Mouse (Mus musculus) limb, embryonic 12.5 days (tissue): ENCODE measurements around the gene Gbgt1. TPM values are rescaled to one million over a fixed set of nuclear protein-coding genes. Genes with fewer than 3 reads are reported as not detected.
"Not testable (repeated sequence)": the region's sequence is repeated elsewhere in the genome, so short reads cannot be mapped to it uniquely, and the experiment has no call there.

Source experiments
- ATAC-seq: fragments of 200-750 bp; cut with Nextera tagmentation; 2 replicates; pipeline ENCODE4 v1.8.0; 2017; ENCODE audit warnings: low read depth, moderate TSS enrichment; ENCODE audit not compliant: insufficient number of reproducible peaks, insufficient read depth, low FRiP score, low TSS enrichment
- H3K27ac ChIP-seq: fragments of 300-500 bp; sonication (generic); 2 replicates; pipeline ENCODE4 v1.5.1; 2016; ENCODE audit warnings: mild to moderate bottlenecking, moderate library complexity
- H3K27me3 ChIP-seq: fragments of 300-500 bp; sonication (generic); 2 replicates; pipeline ENCODE4 v1.6.1; 2016; ENCODE audit warnings: mild to moderate bottlenecking, moderate library complexity
- H3K36me3 ChIP-seq: fragments of 300-500 bp; sonication (generic); 2 replicates; pipeline ENCODE4 v1.6.1; 2016; ENCODE audit warnings: mild to moderate bottlenecking, moderate library complexity
- H3K4me1 ChIP-seq: fragments of 300-500 bp; sonication (generic); replicated peaks from 2 replicates; pipeline ENCODE4 v1.6.1; 2016
- H3K4me2 ChIP-seq: fragments of 300-500 bp; sonication (generic); 2 replicates; pipeline ENCODE4 v1.6.1; 2016; ENCODE audit warnings: mild to moderate bottlenecking, moderate library complexity
- H3K4me3 ChIP-seq: fragments of 300-500 bp; sonication (generic); replicated peaks from 2 replicates; pipeline ENCODE4 v1.5.1; 2016; ENCODE audit warnings: mild to moderate bottlenecking
- H3K9ac ChIP-seq: fragments of 300-500 bp; sonication (generic); replicated peaks from 2 replicates; pipeline ENCODE4 v1.6.1; 2016; ENCODE audit warnings: mild to moderate bottlenecking, moderate library complexity
- H3K9me3 ChIP-seq: fragments of 300-500 bp; sonication (generic); 2 replicates; pipeline ENCODE4 v1.6.1; 2016; ENCODE audit warnings: mild to moderate bottlenecking, moderate library complexity
- WGBS: fragments of 180-500 bp; shearing (Covaris S2); methylation state at CpG from one replicate; pipeline ENCODE4 v1.1.7; 2016; 5-methylcytosine and 5-hydroxymethylcytosine counted together
- polyA plus RNA-seq: library from polyadenylated mRNA; unstranded; fragments of >200 nt; fragmentation: Nextera tagmentation; extraction: Ambion mirVana; gene quantifications from 2 replicates; pipeline ENCODE4 v1.2.1, GENCODE M21; 2016

Gbgt1 gene
- polyA plus RNA-seq, 1 experiment from 2014 or later = 0.25 TPM

DNA sequence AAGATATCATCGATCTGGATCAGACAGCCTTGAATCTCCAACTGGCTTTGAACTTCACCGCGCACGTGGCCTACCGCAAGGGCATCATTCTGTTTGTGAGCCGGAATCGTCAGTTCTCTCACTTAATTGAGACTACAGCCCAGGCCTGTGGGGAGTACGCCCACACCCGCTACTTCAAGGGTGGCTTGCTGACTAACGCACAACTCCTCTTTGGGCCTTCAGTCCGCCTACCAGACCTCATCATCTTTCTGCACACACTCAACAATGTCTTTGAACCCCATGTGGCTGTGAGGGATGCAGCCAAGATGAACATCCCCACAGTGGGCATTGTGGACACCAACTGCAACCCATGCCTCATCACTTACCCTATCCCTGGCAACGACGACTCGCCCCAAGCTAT lies 27.2 kb upstream of the Gbgt1 start:
- WGBS = 96% methylated on average over 14 of the region's 14 CpGs
- Histone ChIP-seq H3K27ac (no peak overlapping the region), H3K4me2 (0 out of 2 replicates have a peak overlapping the region, but pooled peaks have one; percentile 84), H3K4me3 (no peak overlapping the region), H3K27me3 (peaks cover 12% of the 10 kb centered on the region; the same call in 1 of the 2 replicates), H3K4me1 (peaks cover 15% of the 10 kb centered on the region), H3K36me3 (peaks cover 45% of the 10 kb centered on the region), H3K9me3 (0 out of 2 replicates have a peak, but pooled peaks cover 11% of the 10 kb centered on the region), H3K9ac (no peak overlapping the region)
- ATAC-seq = no peak

DNA sequence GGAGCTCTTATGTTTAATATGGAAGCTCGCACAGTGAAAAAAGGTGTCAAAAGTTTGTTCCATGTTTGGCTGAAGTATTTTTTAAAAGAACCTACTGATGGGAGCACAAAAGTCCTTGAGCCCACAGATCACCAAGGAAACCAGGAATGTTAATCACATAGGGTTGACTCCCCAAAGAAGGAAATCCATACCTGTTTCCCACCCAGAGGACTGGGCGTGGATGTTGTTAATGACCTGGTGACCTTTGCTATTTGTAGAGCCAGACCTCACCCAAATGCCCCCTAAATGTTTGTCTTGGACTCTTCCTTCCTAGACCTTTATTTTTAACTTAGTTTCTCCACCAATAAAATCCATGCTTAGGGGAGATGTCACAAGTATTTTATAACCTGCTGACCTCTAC lies 26.1 kb upstream of the Gbgt1 start:
- no peak overlapping the region for H3K4me3 ChIP-seq
- WGBS = 94% methylated on average over 2 of the region's 2 CpGs
- peaks cover 15% of the 10 kb centered on the region for H3K4me1 ChIP-seq
- H3K36me3 ChIP-seq = peaks cover 45% of the 10 kb centered on the region
- ATAC-seq = no peak
- H3K27me3 ChIP-seq = peaks cover 4% of the 10 kb centered on the region; the same call in 1 of the 2 replicates
- no peak overlapping the region for H3K4me2 ChIP-seq
- H3K27ac ChIP-seq = no peak overlapping the region
- 0 out of 2 replicates have a peak, but pooled peaks cover 11% of the 10 kb centered on the region for H3K9me3 ChIP-seq
- H3K9ac ChIP-seq = no peak overlapping the region

DNA sequence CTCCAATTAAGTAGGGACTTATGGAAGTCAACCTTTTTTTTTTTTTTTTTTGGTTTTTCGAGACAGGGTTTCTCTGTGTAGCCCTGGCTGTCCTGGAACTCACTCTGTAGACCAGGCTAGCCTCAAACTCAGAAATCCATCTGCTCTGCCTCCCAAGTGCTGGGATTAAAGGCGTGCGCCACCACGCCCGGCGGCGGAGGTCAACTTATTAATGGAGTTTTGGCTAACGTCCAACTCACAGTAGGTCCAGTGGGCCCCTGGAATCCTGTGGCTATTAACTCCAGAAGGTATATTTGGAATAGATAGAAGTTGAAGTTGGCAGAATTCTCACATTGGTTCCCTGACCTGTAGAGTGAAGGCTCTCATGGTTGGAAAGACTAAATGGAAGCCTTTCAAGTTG lies 24.7 kb upstream of the Gbgt1 start:
- Histone ChIP-seq H3K36me3 (peaks cover 45% of the 10 kb centered on the region), H3K9me3 (0 out of 2 replicates have a peak, but pooled peaks cover 11% of the 10 kb centered on the region)
- not testable (repeated sequence) for H3K27ac ChIP-seq, H3K27me3 ChIP-seq, ATAC-seq, H3K4me2 ChIP-seq, H3K4me3 ChIP-seq, H3K4me1 ChIP-seq, H3K9ac ChIP-seq
- WGBS = 93% methylated on average over 8 of the region's 8 CpGs

DNA sequence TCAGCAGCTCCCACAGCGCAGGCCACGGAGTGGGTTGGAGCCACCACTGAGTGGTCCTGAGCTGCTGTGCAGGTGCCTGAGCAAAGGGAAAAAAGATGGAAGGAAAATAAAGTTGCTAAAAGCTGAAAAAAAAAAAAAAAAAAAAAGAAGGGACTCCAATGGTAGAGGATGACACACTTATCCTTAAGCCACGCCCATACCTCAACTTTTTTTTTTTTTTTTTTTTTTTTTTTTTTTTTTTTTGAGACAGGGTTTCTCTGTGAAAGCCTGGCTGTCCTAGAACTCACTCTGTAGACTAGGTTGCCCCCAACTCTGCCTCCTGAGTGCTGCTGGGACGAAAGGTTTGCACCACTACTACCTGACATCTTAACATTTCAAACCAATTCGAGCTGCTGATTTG lies 18.7 kb upstream of the Gbgt1 start:
- H3K9me3 ChIP-seq, H3K9ac ChIP-seq, ATAC-seq, H3K4me1 ChIP-seq, H3K4me2 ChIP-seq, H3K27ac ChIP-seq, H3K36me3 ChIP-seq, H3K4me3 ChIP-seq, H3K27me3 ChIP-seq: not testable (repeated sequence)
- WGBS = 97% methylated on average over 4 of the region's 5 CpGs

DNA sequence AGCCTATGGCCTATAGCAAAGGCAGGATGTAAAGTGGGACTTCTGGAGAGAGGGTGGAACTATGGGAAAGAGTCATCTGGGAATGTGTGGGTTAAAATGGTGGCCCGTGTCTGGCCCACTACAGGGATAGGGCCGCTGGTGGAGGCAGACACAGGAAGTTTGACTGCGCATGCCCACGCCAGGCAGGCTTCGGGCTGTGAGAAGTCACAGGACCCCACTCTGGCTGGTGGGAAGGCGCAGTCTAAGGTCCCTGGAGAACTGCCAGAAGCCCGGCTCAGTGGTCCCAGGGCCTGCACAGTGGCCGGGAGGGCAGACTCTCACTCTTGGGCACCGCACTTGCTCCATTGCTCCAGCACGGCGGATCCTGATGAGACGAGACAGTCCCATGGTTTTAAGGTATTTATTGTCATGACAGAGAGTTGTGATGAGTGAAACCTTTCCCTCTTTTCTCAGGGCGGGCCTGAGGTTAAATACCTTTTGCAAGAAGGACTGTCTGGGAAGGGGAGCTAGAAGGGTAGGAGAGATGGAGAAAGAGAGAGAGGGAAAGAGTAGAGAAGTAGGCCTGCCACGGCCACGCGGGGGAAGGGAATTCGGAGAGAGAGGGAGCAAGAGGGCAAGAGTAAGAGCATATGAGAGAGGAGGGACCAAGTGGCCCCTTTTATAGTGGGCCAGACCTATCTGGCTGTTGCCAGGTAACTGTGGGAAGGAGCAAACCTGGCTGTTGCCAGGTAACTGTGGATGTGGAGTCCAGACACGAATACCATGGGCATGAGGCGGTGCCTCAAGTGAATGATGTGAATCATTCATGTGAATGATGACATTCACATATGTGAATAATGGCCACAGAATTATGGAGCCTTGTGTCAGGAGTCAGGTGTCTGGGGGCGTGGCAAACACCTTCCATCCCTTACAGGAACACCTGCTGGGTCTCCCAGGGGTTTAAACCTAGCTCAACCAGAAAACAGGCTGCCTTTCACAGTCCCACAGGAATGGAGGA lies 17.2 kb upstream of the Gbgt1 start:
- H3K4me3 ChIP-seq = no peak overlapping the region
- peak overlapping the region; percentile 51 for H3K27ac ChIP-seq
- H3K4me2 ChIP-seq = no peak overlapping the region
- no peaks in the 10 kb centered on the region for H3K36me3 ChIP-seq
- no peaks in the 10 kb centered on the region for H3K9me3 ChIP-seq
- H3K4me1 ChIP-seq = 0 out of 2 replicates have a peak, but pooled peaks cover 3% of the 10 kb centered on the region
- no peak for ATAC-seq
- no peak overlapping the region for H3K9ac ChIP-seq
- 76% methylated on average over 20 of the region's 20 CpGs for WGBS
- H3K27me3 ChIP-seq = no peaks in the 10 kb centered on the region

DNA sequence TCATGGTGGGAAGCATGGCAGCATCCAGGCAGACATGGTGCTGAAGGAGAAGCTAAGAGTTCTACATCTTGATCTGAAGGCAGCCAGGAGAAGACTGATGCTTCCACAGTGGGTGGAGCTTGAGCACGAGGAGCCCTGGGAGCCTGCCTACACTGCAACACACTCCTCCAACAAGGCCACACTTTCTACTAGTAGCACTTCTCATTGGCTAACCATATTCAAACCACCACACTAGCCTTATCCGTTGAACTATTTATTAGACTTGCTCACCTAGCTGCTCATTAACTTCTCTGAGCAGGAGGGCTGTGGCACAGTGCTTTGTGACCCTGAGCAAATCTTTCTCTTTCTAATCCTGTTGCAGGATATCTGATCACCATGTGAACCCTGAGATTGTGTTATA lies 12.8 kb upstream of the Gbgt1 start:
- no peaks in the 10 kb centered on the region for H3K36me3 ChIP-seq
- H3K4me1 ChIP-seq = 0 out of 2 replicates have a peak, but pooled peaks cover 3% of the 10 kb centered on the region
- no peak for ATAC-seq
- no peaks in the 10 kb centered on the region for H3K27me3 ChIP-seq
- no peaks in the 10 kb centered on the region for H3K9me3 ChIP-seq
- no peak overlapping the region for H3K9ac ChIP-seq
- H3K4me2 ChIP-seq = no peak overlapping the region
- H3K4me3 ChIP-seq = no peak overlapping the region
- 70% methylated on average over 2 of the region's 2 CpGs for WGBS
- no peak overlapping the region for H3K27ac ChIP-seq

DNA sequence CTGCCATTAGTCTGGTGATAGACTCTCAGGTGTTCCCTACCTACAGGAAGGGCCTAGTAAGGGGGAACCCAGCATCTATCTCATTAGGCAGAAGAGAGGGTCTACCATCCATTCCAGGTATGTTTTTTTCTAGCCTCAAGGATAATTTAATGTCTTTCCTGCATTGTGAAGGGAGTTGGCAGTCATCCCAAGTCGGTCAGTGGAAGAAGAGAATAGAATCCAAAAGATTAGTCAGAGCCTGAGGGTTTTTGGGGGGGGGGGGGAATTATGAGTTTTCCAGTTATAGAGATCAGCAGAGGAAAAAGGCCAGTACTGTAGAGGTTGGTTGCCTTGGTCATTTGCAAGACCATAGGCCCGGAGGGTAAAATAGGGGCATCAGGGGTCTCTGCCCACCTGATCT lies 2.2 kb upstream of the Gbgt1 start:
- WGBS = 85% methylated on average over 2 of the region's 2 CpGs
- Histone ChIP-seq H3K4me1 (no peaks in the 10 kb centered on the region), H3K9me3 (no peaks in the 10 kb centered on the region), H3K27me3 (no peaks in the 10 kb centered on the region), H3K9ac (no peak overlapping the region), H3K27ac (no peak overlapping the region), H3K4me2 (no peak overlapping the region), H3K36me3 (no peaks in the 10 kb centered on the region), H3K4me3 (no peak overlapping the region)
- ATAC-seq = no peak

DNA sequence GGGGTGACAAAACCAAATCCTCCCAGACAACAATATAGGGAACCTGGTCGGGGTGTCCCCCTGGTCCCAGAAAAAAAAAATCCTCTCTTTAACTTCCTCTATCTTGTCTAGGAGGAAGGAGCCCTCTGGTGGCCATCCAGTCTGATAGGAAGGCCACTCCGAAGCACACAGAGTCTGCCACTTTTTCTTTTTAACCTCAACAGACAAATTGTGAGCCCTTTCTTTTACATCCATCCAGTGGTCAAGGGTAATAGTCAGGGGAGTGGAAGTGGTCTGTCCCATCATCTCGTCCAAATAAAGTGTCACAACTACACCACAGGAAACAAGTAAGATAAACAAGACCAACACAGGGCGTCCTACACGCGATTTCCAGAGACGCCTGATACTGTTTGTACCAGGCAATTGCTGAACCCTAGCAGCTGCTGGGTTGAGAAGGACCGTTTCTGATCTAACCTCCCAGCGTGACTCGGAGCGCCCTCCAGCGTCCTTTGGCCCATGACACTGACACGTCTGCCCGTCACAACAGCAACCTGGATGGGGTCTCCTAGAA lies 1.4 kb upstream of the Gbgt1 start:
- H3K36me3 ChIP-seq = no peaks in the 10 kb centered on the region
- H3K9me3 ChIP-seq = no peaks in the 10 kb centered on the region
- no peak overlapping the region for H3K4me3 ChIP-seq
- 87% methylated on average over 14 of the region's 14 CpGs for WGBS
- H3K4me1 ChIP-seq = no peaks in the 10 kb centered on the region
- no peak overlapping the region for H3K9ac ChIP-seq
- H3K4me2 ChIP-seq = no peak overlapping the region
- no peaks in the 10 kb centered on the region for H3K27me3 ChIP-seq
- no peak overlapping the region for H3K27ac ChIP-seq
- ATAC-seq = no peak

DNA sequence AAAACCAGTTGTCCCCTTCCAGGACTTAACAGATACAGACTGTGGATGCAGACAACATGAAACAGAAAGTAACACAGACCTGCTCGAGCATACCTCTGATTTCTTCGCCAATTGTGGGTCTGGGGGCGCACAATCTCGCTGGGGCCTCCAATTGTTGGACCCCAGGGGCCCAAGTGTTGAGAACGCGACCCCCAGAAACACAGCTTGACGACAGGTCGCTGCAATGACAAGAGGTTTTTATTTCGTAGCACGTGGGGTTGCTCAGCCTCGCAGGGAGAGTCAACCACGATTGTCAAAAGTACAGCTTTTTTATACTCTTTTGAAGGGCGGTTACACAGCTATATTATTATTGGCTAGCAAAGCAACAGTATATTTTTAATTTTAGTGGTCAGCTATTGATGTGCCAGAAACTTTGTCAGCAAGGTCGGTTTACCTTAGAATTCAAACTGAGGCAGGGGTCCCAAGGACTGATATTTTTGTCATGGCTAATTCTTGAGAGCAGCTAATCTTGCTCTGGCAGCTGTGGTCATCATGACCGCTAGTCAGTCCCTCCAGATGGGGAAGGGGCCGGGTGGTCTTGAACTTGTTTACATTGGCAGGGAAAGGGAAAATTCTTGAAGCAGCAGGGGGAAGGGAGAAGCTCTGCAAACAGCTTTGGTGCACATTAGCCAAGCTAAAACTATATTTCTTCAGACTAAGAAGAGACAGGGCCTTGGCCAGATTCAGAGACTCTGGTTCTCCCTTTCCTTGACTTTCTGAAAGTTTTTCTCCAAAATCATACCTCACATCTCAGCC lies 693 bp upstream of the Gbgt1 start:
- no peak overlapping the region for H3K4me2 ChIP-seq
- WGBS = 85% methylated on average over 16 of the region's 16 CpGs
- H3K27me3 ChIP-seq = no peaks in the 10 kb centered on the region
- no peaks in the 10 kb centered on the region for H3K4me1 ChIP-seq
- H3K9ac ChIP-seq = no peak overlapping the region
- no peaks in the 10 kb centered on the region for H3K36me3 ChIP-seq
- no peaks in the 10 kb centered on the region for H3K9me3 ChIP-seq
- no peak overlapping the region for H3K4me3 ChIP-seq
- ATAC-seq = no peak
- H3K27ac ChIP-seq = no peak overlapping the region

DNA sequence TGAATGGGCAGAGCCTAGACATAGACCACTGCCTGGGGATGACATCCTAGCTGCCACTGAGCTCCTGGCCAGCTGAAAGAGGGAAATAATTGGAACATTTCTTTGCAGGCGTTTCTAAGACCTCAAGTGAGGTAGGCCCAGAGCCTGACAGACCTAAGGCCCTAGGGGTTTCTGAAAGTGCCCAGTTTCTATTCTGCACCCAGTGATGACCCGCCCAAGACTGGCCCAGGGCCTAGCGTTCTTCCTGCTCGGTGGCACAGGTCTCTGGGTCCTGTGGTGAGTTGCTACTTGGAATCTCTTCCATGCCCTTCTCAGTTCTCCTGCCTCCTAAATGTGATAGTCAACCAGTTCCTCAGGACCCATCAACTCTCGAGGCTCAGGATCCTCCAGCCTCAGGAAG lies 870 bp downstream of the Gbgt1 start:
- Histone ChIP-seq H3K4me2 (no peak overlapping the region), H3K4me1 (no peaks in the 10 kb centered on the region), H3K36me3 (no peaks in the 10 kb centered on the region), H3K4me3 (no peak overlapping the region), H3K9me3 (no peaks in the 10 kb centered on the region), H3K27ac (no peak overlapping the region), H3K9ac (no peak overlapping the region), H3K27me3 (0 out of 2 replicates have a peak, but pooled peaks cover 4% of the 10 kb centered on the region)
- 78% methylated on average over 5 of the region's 5 CpGs for WGBS
- ATAC-seq = no peak

DNA sequence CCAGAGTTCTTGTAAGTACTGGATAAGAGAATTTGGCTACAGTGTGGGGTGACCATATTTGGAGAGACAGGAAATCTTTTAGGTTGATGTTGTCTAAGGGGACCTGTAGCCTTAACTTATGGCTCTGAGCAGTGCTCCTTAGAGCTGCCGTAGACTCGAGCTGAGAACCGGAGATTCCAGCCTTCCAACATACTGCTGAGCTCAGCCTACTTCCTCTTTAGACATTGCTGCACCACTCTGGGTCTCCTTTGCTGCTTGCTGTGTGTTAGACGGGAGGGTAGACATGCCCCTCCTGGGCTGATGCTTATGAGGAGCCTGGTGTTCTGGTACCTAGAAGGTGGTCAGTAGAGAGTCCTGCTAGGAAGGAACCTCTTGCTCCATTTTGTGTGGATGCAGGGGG lies 1.7 kb downstream of the Gbgt1 start:
- 0 out of 2 replicates have a peak, but pooled peaks cover 4% of the 10 kb centered on the region for H3K27me3 ChIP-seq
- ATAC-seq = no peak
- WGBS = 91% methylated on average over 4 of the region's 4 CpGs

More for the DNA sequence above, 1.7 kb downstream of the Gbgt1 start:
- no peak overlapping the region for H3K27ac ChIP-seq
- no peak overlapping the region for H3K9ac ChIP-seq
- no peaks in the 10 kb centered on the region for H3K4me1 ChIP-seq
- no peak overlapping the region for H3K4me2 ChIP-seq
- no peaks in the 10 kb centered on the region for H3K9me3 ChIP-seq
- H3K4me3 ChIP-seq = no peak overlapping the region
- no peaks in the 10 kb centered on the region for H3K36me3 ChIP-seq
